Mouse (Mus musculus) lung, postnatal 10 days (tissue): ENCODE measurements at regions not wholly inside any gene's neighbourhood (a gene's known extent, or its start where the extent isn't known, plus 50 kb on each side); places are given as distances from the start of the nearest gene placed in this dataset.

Experiments
- DNase-seq: peaks from one replicate; pipeline ENCODE4 v3.0.0; 2021

DNA sequence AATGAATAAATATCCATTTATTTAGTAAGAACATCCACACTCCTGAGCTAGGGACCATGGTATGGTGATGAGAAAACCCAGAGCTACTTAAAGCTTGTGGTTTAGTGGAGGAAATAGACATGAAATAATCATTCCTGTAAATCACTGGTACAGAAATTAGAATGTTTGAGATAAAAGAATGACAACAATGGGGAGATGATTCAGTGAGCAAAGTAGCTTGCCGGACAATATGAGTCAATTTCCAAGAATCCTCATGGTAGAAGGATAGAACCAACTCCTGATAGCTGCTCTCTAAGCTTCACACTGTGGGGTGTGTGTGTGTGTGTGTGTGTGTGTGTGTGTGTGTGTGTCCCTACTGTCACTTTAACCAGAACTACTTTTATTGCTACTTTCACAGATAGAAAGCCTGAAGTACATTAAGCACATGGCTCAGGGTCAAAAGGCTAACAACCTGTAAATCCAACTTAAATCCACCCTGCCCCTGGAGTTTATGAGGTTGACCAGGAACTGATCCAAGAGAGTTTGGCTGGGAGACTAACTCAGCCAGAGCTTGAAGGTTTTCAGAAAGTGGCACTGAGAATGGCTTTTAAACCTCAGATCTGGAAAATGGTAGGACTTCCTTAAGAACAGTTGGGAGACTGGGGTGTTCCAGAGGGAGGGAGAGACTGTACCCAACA lies 336.9 kb upstream of the Gcfc2 start:
- no peak for DNase-seq

DNA sequence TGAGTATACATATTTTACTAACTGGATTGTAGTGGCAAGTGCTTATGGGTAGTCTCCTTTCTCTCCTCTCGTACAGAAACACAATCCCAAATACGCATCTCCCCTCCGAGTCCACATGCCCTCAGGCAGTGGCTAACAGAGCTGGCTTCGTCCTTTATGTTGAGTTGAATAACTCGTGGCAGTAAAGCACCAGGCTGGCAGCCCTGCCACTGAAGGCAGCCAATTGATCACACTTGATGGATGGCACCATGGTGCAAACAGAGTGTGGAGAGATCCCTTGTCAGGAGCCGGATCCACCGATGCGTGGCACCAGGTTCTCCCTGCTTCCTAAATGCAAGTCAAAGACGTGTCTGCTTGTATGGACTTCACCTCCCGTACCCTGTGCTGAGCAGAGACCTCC lies 333.7 kb upstream of the Gcfc2 start:
- no peak for DNase-seq

DNA sequence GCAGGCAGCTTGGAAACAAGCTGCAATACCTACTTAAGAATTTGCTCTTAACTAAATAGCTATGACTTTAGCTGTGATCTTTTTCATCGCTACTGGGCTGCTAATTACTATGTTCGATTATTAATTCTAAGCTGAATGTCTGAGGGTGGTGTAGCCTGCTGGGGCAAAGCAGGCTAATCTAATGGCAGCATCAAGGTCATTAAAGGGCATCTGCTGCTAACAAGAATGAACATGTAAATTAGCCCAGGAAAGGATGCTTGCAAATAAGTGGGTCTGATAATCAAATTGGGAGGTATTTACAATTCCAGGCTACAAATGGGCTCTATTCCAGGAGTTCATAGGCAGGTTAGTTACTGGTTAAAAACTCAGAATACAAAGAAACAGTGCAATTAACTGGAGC lies 327.5 kb upstream of the Gcfc2 start:
- no peak for DNase-seq

DNA sequence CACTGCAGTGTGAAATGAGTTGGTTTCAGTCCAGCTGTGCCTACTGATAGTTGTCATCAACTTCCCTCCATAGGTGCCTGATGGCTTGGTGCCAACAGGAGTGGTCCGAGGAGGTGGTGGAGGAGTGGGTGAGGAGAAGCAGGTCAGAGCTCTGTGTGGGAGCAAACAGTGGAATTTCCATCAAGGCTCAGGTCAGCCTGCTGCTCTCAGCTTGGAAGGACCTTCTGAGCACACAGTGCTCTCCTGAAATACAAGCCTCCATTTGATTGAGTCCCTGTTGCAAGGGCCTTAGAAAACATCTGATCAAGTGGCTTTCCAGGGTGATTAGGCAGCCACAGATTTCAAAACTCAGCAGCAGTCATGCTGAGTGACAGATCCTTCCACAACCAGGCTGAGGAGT lies 314.8 kb upstream of the Gcfc2 start:
- peak; percentile 2 for DNase-seq

DNA sequence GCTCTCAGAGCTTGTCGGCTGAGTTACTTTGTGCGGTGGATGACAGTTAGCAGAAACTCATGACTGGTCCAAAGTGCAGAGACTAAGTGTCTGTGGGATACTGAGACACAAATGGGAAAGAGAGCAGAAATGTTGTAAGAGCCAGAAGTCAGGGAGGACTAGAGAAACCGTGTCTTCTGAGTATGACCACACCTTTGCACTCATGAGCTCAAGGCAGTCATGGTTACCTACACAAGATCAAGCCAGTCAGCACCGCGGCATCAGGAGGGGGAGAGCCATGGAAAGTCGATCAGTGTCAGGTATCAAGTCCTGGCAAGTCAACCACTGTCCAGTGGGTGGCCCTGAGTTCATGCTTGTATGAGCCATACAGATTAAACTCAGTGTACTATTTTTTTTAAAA lies 311.5 kb upstream of the Gcfc2 start:
- no peak for DNase-seq

DNA sequence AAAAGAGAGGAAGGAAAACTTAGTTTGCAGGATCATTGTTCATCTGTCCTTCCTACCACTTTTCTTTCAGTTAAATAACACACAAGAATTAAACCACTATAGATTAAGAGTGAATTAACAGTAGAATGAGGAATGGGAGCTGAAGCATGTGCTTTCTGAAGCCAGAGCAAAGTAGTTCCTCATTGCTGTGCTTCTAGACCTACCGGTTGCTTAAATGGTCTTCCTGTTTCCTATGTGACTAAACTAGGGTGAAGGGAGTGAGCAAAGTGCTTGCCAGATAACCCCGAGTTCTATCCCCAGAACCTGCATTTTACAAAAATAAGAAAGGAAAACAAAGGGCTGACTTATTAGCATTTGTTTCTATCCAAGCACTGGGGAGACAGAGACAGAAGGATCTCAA lies 305.5 kb upstream of the Gcfc2 start:
- DNase-seq = no peak

DNA sequence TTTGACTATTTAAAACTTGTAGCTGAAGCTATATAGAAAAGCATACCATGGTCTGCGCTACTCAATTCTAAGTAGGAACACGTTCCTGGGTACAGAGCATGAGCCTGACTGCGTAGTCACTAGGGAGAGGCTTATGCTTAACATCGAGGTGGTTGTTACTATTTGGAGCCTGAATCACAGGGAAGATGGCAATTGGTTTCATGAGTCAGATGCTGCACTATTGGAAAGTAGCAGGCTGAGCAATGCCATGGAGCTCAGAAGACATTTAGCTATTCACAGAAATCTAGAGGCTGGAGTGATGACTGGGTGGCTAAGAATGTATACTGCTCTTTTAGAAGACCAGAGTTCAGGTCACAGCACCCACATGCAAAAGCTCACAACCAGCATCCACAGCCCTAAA lies 302.4 kb upstream of the Gcfc2 start:
- DNase-seq = no peak

DNA sequence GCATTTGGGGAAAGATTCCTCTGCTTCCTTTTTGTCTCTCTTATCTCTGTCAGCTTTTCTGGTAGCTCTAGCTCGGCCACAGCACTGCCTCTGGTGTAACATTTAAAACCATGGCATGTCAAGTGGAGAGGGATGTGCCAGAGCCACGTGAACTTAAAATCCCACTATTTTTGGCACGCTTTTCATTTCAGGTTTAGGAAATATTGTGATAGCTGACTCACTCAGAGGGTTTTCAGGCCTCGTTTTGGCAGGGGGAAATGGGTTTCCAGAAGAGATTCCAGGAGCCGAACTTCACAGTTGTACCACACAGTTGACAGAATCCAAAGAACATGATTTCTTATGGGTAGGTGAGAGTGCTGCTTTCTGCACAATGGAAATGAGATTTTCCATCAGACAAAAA lies 300.8 kb upstream of the Gcfc2 start:
- no peak for DNase-seq

DNA sequence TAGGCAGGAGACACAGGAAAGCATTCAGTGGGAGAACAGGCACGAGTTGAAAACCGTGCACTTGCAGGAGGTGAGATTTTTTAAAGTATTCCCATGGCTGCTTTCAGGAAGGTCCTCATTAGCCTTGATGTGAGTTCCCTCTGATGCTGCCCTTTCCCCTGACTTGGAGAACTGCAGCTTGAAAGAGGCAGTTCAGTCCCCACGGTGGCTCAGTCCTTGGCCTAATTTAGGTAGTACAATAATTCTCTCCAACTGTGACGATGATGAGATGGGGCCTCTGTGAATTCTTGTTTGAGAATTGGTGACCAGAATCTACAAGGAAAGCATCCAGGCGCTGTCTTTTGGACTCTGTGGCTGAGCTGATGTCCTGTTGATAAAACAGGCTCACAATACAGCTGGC lies 298.5 kb upstream of the Gcfc2 start:
- no peak for DNase-seq

DNA sequence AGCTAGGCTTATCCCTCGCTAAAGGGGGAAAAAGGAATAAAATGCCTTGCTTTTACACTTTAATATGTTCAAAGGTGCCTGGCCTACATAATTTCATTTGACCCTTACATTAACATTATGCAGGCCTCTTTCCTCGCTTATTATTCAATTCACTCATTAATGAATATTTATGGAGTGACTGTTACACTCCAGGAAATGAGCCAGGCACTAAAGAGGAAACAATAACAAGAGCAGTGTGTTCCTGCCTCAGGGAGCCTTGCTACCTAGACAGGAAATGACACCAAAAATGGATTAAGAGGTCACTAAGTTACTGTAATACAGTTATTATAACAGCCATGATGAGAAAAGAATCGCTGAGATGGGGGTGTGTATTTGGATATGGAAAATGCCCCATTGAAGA lies 289.9 kb upstream of the Gcfc2 start:
- DNase-seq = no peak

DNA sequence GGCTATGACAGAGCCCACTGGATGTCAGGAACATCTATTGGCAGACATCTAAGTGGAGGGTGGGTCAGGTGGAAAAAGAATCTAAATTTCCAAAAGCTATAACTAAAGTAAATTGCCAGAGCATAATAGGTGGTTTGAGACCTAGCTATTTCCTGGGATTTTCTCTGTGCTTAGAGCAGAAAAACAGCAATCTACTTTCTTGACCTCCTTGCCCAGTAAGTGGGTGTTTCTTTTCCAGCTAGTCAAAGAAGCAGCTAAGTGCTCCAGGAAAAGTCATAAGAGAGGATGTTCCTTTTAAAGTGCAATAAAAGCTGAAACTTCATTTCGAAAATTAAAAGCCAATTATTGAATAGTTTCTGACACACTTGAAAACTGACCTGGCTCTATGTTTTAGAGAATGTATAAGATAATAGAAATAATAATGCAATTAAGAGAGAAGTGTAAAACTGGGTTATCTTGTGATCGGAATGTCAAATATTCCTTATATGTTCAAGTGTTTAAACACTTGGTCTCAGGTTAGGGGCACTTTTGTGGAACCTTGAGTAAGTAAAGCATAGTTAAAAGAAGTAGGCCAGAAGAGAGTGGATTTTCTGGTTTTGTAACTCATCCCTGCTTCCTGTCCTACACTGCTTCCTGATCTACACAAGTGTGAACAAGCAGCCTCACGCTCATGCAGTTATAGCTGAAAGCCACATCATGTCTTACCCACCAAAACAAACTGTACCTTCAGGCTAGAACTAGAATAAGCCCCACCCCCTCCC lies 275.7 kb upstream of the Gcfc2 start:
- peak; percentile 4 for DNase-seq

DNA sequence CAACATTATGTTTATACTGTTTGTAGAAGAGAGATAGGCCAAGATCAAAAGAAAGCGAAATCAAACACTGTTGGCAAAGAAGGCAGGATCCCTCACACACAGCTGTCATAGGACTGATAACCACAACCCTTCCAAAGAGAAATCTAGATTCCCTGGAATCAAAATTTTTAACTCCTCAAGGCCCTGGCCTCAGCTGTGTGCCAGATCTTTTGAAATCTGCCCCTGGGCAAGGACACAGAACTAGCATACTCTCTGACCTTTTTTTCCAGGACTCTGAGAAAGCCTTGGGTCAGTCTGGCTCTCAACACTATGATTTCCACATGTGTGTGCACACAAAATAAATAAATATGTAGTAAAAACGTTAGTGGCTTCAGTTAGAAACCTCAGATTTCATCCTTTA lies 271.6 kb upstream of the Gcfc2 start:
- DNase-seq = no peak

DNA sequence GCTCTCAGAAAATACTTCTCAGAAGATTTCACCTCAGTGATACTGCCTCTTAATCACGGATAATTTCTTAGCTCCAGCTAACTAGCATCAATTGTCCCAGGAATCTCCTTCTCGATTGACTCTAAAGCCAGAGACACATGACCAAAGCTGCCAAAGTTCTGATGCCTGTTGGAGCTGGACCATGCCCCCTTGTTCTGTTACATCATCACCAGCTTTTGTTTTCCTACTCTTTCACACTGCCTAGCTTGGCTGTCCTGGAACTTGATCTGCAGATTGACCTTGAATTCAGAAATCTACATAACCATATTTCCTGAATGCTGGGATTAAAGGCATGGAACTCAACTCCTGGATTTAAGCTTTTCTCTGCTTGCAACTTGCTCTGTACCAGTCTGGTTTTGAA lies 268.3 kb upstream of the Gcfc2 start:
- DNase-seq = no peak

DNA sequence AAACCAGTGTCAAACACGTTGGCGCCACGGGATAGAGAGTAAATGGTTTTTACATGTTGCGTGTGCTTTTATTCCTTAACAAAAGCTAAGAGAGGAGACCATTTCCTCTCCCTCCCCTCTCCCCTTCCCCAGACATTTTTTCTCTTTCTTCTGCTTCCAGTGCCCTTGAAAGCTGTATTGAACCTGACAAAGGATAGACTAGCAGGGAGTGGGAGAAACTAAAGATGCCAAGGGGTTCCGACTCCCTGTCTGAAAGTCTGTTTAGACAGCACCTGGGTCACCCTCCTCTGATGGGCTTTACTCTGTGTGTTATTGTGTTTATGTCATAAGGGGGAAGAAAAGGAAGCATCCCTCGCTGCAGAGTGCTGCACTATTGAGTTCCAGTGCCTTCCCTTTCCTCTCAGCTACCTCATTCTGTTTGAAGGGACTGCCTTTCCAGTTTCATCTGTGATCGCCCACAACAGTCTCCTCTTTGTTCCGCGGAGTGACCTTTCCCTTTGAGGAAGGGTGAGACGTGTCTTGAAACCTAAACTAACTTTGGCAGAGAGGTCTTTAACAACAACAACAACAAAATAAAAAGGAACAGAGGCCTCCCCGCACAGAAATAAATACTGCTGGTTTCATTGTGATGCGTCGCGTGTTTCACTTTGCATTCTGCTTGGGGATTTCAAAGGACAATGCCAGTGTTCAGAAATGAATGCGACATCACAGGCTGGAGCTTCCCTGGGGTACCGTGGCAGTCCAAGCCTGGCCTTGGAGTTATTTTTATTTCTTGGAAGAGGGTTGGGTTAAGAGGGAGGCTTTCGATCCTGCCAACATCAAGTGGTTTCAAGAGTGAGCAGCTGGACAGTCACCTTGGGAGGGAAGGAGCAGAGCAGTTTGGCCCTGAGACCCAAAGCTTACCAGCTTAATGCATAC lies 262.7 kb upstream of the Gcfc2 start:
- DNase-seq = no peak

DNA sequence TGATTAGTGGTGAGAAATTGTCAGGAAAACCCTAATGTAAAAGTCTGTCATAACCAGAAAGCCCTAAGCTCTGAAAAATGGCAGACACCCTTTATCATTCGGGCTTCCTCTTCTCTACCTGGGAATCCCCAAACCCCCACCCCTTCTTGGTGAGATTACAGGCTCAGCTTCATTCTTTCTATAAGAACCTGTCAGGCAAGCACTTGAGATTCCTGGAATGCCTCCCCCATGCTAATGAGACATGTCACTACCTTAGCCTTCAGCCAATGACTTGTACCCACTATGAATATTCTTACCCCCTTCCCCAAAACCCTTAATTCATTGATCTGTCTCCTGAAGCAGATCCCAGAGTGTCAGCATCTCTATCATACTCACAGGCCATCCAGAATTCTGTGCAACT lies 254.5 kb upstream of the Gcfc2 start:
- no peak for DNase-seq

DNA sequence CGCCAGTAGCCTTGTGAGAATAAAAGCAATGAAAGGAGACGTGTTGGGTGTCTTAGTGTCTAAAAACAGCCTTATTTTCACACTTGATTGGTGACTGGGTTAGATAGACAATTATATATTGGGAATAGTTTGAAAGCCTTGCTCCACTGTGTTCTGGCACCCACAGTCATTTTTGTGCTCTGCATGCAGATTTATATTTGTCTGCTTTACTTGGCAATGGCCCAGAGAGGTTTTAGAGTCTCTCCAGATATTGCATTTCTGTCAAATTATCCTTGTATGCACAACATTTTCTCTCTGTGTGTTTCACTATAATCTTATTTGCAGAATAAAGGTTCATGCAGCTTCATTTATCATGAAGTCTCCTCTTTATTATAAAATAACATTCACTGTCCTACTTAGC lies 250.2 kb upstream of the Gcfc2 start:
- no peak for DNase-seq

DNA sequence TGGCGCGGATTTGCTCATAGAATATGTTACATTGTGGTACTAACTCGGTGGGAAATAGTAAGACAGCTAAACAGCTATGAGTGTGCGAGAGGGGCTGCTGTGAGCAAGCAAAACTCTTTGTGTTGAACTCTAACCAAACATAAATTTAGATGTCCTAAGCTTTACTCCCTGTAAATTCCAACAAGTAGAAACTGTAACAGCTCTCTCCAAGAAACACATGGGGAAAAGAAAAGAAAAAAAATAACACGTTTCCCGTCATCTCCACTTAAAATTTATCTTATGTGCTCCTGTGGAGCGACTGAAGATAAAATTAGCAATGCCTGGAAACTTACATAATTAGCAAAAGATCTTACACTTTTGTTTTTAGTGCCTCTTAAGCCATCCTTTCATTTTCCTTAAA lies 226.2 kb upstream of the Gcfc2 start:
- no peak for DNase-seq

DNA sequence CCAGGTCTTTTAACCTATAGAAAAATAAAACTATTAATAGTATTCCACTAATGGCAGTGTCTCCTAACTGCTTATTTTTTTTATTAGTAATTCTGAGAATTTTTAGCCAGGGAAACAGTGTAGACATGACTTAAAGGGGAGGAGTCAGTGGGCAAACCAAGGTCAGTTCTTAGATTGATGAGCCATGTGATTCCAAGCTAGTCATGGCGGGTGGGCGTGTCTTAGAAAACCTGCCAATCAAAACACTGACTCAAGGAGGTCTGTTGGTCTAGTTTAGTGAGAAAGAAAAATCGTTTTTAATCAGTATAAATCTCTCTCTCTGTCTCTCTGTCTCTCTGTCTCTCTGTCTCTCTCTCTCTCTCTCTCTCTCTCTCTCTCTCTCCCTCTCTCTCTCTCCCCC lies 225.3 kb upstream of the Gcfc2 start:
- DNase-seq = no peak

DNA sequence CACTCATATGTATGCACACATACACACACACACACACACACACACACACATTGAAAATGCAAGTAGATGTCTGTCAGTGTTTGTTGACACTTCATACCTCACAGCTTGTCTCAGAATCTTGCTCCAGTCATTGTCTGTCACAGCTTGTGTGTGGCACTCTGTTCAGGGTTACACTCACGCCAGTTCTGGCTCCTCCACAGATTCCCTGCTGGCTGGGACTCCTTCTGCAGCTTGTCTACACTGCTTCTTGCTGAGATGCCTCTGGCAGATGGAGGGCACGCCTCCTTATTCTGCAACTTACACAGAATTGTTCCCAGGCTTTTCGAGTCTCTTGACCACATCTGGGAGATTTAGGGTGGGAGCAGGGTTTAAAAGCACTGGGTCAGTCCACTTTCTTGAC lies 208.6 kb upstream of the Gcfc2 start:
- no peak for DNase-seq

DNA sequence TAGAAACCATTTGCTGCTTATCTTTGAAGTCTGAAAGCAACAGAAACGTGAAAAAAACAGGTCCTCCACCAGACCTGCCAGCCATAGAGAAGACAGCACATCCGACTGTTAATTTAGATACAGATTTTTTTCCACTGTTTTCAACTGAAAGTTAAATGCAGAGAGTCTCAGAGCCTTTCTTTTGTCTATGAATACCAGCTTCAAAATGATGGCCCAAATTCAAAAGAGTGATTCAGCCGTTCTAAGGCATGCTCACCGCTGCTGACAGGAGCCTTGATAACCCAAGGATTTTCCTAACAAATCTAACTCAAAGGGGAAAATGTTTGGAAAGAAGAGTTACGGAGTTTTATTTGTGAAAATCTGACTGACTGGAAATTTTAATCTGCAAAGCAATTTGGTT lies 207.1 kb upstream of the Gcfc2 start:
- DNase-seq = no peak

DNA sequence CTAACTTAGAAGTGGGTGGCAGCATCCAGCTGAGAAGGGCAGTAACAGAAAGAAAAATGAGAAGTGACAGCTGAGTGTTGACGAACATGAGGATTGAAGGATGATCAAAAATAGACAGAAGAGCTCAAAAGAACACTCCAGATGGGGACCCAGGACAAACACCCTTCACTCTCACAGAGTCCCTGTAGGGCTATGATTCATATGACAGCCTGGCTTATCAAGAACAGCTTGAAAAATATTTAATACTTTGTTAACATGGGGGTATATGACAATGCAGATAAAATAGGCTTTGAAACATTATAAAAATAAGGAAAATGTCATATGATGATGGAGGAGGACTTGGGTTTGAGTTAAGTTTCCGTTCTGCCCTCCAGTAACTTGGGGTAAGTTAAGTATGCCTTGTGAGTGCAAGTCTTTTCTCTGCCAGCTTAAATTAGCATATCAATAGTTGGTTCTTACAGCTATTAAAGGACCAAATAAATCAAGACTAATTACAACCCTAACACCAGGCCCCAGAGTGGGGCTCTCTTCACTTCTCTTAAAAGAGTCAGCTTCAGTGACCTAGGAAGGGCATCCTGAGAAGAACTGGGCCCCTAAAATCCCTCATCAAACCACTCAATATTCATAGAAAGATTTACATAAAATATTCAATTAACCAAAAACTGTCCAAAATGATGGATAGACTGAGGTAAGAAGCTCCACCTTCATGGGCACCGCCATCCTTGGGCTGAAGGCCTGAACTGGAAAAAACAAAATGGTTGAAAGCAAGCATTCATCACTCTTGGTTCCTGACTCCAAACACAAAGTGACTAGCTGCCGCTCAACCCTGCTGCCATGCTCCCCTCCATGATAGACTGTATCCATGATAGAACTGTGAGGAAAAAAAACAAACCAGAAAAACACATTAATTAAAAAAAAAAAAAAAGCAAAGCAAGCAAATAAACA lies 198.6 kb upstream of the Gcfc2 start:
- DNase-seq = no peak

DNA sequence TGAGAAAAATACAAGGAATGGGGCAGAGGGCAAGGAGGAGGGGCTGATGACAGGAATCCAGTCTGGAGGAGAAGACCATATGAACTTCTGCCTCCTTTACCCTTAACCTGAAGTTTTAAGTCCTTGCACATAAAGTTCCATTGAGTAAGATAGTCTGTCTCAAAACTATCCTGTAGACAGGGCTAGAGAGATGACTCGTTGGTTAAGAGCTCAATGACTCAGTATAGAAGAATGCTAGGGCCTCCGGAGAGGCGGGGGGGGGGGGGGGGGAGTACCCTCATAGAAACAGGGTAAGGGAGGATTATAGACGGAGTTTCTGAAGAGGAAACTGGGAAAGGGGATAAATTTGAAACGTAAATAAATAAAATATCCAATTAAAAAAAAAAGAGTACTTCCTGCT lies 191.8 kb upstream of the Gcfc2 start:
- DNase-seq = no peak

DNA sequence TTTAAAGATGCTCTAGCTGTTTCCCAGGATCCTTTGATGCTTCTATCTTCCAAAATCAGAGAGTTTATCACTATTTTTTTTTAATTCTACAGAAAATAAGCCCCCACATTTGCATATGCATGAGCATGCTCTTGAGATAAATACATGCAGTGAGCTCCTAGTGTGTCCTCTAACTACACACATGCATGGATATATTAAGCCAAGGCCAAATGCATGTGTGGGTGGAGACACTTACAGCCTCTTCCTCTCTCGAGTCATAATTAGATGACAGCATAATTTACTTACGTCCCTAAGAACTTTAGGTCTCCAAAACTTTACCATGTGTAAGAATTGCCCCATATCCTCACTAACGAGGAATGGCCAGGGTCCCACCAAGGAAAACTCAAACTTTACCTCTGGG lies 189.9 kb upstream of the Gcfc2 start:
- no peak for DNase-seq
